Mouse (Mus musculus) heart, postnatal 14 days (tissue): ENCODE data around the gene Ttll11. TPM values are rescaled to one million over a fixed set of nuclear protein-coding genes. Genes with fewer than 3 reads are reported as not detected.

ENCODE experiments used
- DNase-seq, 2 experiments: peaks; one replicate each; pipeline ENCODE4 v3.0.0; 2021 to 2022
- intact Hi-C: fragments of 180-260 bp; cut with DNase I; formaldehyde crosslinking; loops from one replicate; pipeline ENCODE4 v1.15.1; 2025
- total RNA-seq, 2 experiments: library from RNA; stranded (reverse); gene quantifications; 2 replicates each; pipeline ENCODE4 v1.2.3; 2021

Gene Ttll11
- total RNA-seq, 2 experiments from 2014 or later = 1.3 to 1.9 TPM

- intact Hi-C loops = no loop called here
- no peak for DNase-seq
Observed at GRCm38 (mm10) chr2:35797998-35798397, 181.7 kb downstream of the Ttll11 start.

GRCm38 (mm10) chr2:35789362-35790326 lies 190.1 kb downstream of the Ttll11 start:
- no peak for DNase-seq
- intact Hi-C loops = no loop called here

- no peak for DNase-seq
- intact Hi-C loops = no loop called here
Observed at GRCm38 (mm10) chr2:35785877-35786276, 193.8 kb downstream of the Ttll11 start.

GRCm38 (mm10) chr2:35783368-35783767 lies 196.3 kb downstream of the Ttll11 start:
- DNase-seq = no peak
- intact Hi-C loops = no loop called here

GRCm38 (mm10) chr2:35779266-35779665 lies 200.4 kb downstream of the Ttll11 start:
- intact Hi-C loops = no loop called here

GRCm38 (mm10) chr2:35776935-35777334 lies 202.8 kb downstream of the Ttll11 start:
- DNase-seq = no peak
- intact Hi-C loops = no loop called here

More at GRCm38 (mm10) chr2:35779266-35779665, 200.4 kb downstream of the Ttll11 start:
- DNase-seq = no peak

GRCm38 (mm10) chr2:35775651-35776055 lies 204.1 kb downstream of the Ttll11 start:
- intact Hi-C loops = no loop called here
- peak; percentile 11 to 38 for DNase-seq

GRCm38 (mm10) chr2:35770541-35770940 lies 209.2 kb downstream of the Ttll11 start:
- DNase-seq = no peak
- intact Hi-C loops = no loop called here

GRCm38 (mm10) chr2:35769398-35769797 lies 210.3 kb downstream of the Ttll11 start:
- DNase-seq = no peak
- intact Hi-C loops = no loop called here

- DNase-seq = no peak
- intact Hi-C loops = no loop called here
Observed at GRCm38 (mm10) chr2:35768538-35769238, 211.0 kb downstream of the Ttll11 start.

- no peak for DNase-seq
- intact Hi-C loops = no loop called here
Observed at GRCm38 (mm10) chr2:35767834-35768537, 211.7 kb downstream of the Ttll11 start.

- intact Hi-C loops = no loop called here
- DNase-seq = no peak
Observed at GRCm38 (mm10) chr2:35764328-35764727, 215.4 kb downstream of the Ttll11 start.

- intact Hi-C loops = no loop called here
- DNase-seq = no peak
Observed at GRCm38 (mm10) chr2:35763818-35764217, 215.9 kb downstream of the Ttll11 start.

- DNase-seq = no peak
- intact Hi-C loops = no loop called here
Observed at GRCm38 (mm10) chr2:35761458-35761857, 218.3 kb downstream of the Ttll11 start.

GRCm38 (mm10) chr2:35760867-35761266 lies 218.8 kb downstream of the Ttll11 start:
- intact Hi-C loops = no loop called here
- no peak for DNase-seq

GRCm38 (mm10) chr2:35760352-35760751 lies 219.4 kb downstream of the Ttll11 start:
- intact Hi-C loops = no loop called here
- DNase-seq = no peak

- DNase-seq = peak; percentile 17 to 22
Observed at GRCm38 (mm10) chr2:35756467-35756866, 223.2 kb downstream of the Ttll11 start.

GRCm38 (mm10) chr2:35751781-35752505 lies 227.8 kb downstream of the Ttll11 start:
- intact Hi-C loops = no loop called here
- no peak for DNase-seq

More at GRCm38 (mm10) chr2:35756467-35756866, 223.2 kb downstream of the Ttll11 start:
- intact Hi-C loops = no loop called here

GRCm38 (mm10) chr2:35750533-35751141 lies 229.1 kb downstream of the Ttll11 start:
- intact Hi-C loops = no loop called here

More at GRCm38 (mm10) chr2:35750533-35751141, 229.1 kb downstream of the Ttll11 start:
- no peak for DNase-seq
